Mouse (Mus musculus) cortical plate, adult 2 months (tissue): ENCODE results near the gene Olfr391-ps. TPM values are rescaled to one million over a fixed set of nuclear protein-coding genes. Genes with fewer than 3 reads are reported as not detected.

Experiments
- H3K27ac ChIP-seq: fragments of 200-500 bp; 2 replicates; pipeline ENCODE4 v1.5.1; 2012; ENCODE audit warnings: low read length, control low read depth, inconsistent platforms; ENCODE audit not compliant: insufficient read depth
- H3K4me1 ChIP-seq: fragments of 200-500 bp; 2 replicates; pipeline ENCODE4 v1.6.1; 2011; ENCODE audit warnings: low read length; ENCODE audit not compliant: control insufficient read depth, insufficient read depth
- H3K4me3 ChIP-seq: fragments of 200-500 bp; 2 replicates; pipeline ENCODE4 v1.5.1; 2011; ENCODE audit warnings: mild to moderate bottlenecking, low read length, control low read depth; ENCODE audit not compliant: insufficient read depth
- CTCF ChIP-seq: fragments of 200-500 bp; IDR thresholded peaks from 2 replicates; pipeline ENCODE4 v1.5.1; 2011; ENCODE audit warnings: mild to moderate bottlenecking, control low read depth, low read length; ENCODE audit not compliant: insufficient read depth; ENCODE audit errors: extremely low read depth
- POLR2A ChIP-seq: fragments of 200-500 bp; IDR thresholded peaks from 2 replicates; pipeline ENCODE4 v1.6.1; 2011; ENCODE audit warnings: mild to moderate bottlenecking, low read length, control low read depth; ENCODE audit not compliant: insufficient read depth; ENCODE audit errors: extremely low read depth
- polyA plus RNA-seq: library from polyadenylated mRNA; depleted of rRNA; stranded (reverse); fragments of >200 nt; gene quantifications from 2 replicates; pipeline ENCODE4 v1.2.3, GENCODE M21; 2012; rRNA removed

Olfr391-ps gene
- polyA plus RNA-seq = not detected in 2 replicates

DNA sequence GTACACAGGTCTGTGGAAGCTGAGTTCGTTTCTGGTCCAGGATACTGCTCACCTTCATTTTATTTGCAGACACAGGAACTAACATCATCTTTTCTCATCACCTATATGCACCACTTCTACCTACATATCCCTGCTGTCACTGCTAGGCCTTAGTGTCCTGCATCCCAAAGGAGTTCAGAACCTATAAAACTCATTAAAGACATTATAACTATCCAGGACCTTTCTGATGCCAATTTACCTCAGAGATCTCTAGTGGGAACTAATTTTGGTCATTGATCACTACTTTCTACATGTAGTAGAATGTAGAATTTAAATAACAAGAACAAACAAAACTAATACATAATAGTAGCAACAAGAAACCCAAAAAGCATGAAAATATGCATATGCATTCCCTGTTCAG lies at the start of gene Olfr391-ps:
Gene Olfr391-ps (minus strand): TSS at position 101 of the 400 bp plus-strand sequence.
- TF ChIP-seq CTCF = no peak
- no peak for TF ChIP-seq POLR2A
- no peaks in the 10 kb centered on the region for H3K4me1 ChIP-seq
- H3K4me3 ChIP-seq = no peak within 1 kb of the TSS
- H3K27ac ChIP-seq = no peak within 1 kb of the TSS

DNA sequence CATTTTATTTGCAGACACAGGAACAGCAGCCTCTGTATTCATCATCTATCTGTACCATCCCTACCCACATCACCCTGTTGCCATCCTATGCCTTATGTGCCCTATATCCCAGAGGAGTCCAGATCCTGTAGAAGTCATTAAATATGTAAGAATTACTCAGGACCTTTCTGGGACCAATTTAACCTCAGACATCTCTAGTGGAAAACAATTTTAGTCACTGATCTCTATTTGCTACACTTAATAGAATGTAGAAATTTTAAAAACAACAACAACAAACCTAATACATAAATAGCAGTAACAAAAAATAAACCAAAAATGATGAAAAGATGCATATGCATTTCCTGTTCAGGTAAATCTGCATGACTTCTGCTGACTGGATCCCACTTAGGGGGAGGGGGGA lies 48.5 kb upstream of the Olfr391-ps start, which contains the start of gene Olfr393:
Gene Olfr393 (minus strand): TSS at position 101 of the 400 bp plus-strand sequence.
- Histone ChIP-seq H3K27ac (no peak within 1 kb of the TSS), H3K4me3 (no peak within 1 kb of the TSS), H3K4me1 (no peaks in the 10 kb centered on the region)
- TF ChIP-seq POLR2A = no peak
- no peak for TF ChIP-seq CTCF

DNA sequence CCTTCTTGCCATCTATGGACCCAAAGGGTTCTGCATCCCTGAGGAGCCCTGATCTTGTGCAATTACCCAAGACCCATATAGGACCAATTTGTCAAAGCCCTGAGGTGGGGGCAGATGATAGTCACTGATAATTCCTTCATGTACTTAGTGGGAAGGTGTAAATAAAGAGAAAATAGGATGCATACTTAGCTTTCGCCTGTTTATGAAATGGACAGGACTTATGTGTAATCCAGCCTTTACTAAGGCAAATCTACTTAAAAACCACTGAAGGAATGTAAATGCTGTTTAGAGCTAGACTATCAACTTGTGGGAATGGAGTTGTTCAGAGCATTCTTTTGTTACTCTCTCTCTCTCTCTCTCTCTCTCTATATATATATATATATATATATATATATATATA lies 14.1 kb upstream of the Olfr391-ps start, which contains the start of gene Olfr392:
Gene Olfr392 (minus strand): TSS at position 101 of the 400 bp plus-strand sequence.
- Histone ChIP-seq H3K4me1 (no peaks in the 10 kb centered on the region), H3K27ac (no peak within 1 kb of the TSS), H3K4me3 (no peak within 1 kb of the TSS)
- no peak for TF ChIP-seq POLR2A
- no peak for TF ChIP-seq CTCF

DNA sequence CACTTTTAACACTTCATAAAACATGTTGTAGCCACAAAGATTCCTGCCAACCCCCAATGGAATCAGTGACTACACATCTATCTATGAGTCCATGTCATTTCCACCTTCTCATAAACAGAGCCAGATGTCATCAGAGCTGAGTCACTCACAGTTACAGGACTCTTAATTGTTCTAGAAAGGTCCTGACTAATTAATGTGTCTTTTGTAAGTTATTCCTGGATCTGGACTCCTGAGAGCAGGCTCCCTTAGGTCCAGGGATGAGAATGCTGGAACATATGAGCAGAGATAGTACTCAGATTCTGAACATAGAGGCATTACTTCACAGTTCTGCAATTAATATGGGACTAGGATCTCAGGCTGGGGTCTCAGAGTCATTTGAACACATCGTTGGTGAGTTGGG lies 20.2 kb downstream of the Olfr391-ps start, which contains the start of gene Olfr390:
Gene Olfr390 (plus strand): TSS at position 301 of the 400 bp plus-strand sequence.
- H3K4me1 ChIP-seq = no peaks in the 10 kb centered on the region
- H3K4me3 ChIP-seq = no peak within 1 kb of the TSS
- TF ChIP-seq POLR2A (no peak), CTCF (no peak)
- no peak within 1 kb of the TSS for H3K27ac ChIP-seq

DNA sequence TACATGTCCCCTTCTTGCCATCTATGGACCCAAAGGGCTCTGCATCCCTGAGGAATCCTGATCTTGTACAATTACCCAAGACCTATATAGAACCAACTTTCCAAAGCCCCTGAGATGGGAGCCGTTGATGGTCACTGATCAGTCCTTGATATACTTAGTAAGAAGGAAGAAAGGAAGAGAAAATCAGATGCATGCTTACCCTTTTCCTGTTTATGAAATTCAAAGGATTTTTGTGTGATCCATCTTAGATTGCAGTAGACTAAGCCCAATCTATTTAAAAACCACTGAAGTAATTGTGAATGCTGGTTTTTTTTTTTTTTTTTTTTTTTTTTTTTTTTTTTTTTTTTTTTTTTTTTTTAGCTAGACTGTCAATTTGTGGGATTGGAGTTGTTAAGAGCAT lies 22.2 kb downstream of the Olfr391-ps start, which contains the start of gene Olfr389:
Gene Olfr389 (minus strand): TSS at position 101 of the 400 bp plus-strand sequence.
- no peak within 1 kb of the TSS for H3K4me3 ChIP-seq
- TF ChIP-seq CTCF (no peak), POLR2A (no peak)
- no peak within 1 kb of the TSS for H3K27ac ChIP-seq
- no peaks in the 10 kb centered on the region for H3K4me1 ChIP-seq

DNA sequence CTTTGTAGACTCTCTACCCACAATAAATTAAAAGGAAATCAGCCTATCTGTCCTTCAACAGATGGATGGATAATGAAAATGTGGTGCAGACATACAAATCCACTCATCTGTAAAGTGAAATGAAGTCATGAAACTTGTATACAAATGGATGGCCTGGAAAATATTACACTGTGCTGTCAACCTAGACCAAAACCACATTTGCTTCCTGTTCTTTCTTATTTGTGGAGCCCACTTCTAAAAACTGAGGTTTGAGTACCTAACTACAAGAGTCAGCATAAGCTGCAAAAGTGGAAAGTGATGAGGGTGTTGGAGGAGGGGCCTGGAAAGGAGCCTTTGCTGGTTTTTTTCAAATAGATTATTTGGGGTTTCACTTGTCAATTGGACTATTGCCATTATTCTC lies 43.7 kb downstream of the Olfr391-ps start:
- H3K4me3 ChIP-seq = no peak overlapping the region
- no peaks in the 10 kb centered on the region for H3K4me1 ChIP-seq
- H3K27ac ChIP-seq = no peak overlapping the region
- TF ChIP-seq POLR2A = no peak
- TF ChIP-seq CTCF = no peak

Other genes starting within 250 kb of the Olfr391-ps start
- not detected in 2 replicates for gene Olfr385, start 210.0 kb downstream of the Olfr391-ps start, polyA plus RNA-seq
- gene Olfr384, start 204.5 kb downstream of the Olfr391-ps start, polyA plus RNA-seq = not detected in 2 replicates
- gene Zfp735, start 114.3 kb downstream of the Olfr391-ps start, polyA plus RNA-seq = not detected in 2 replicates
- not detected in 2 replicates for gene Olfr389, start 22.3 kb downstream of the Olfr391-ps start, polyA plus RNA-seq
- gene Olfr390, start 20.1 kb downstream of the Olfr391-ps start, polyA plus RNA-seq = not detected in 2 replicates
- gene Olfr392, start 14.0 kb upstream of the Olfr391-ps start, polyA plus RNA-seq = not detected in 2 replicates
- gene Olfr393, start 48.4 kb upstream of the Olfr391-ps start, polyA plus RNA-seq = not detected in 2 replicates
- not detected in 2 replicates for gene Olfr394, start 87.7 kb upstream of the Olfr391-ps start, polyA plus RNA-seq
- gene Olfr395, start 106.2 kb upstream of the Olfr391-ps start, polyA plus RNA-seq = not detected in 2 replicates
- gene Olfr23, start 133.6 kb upstream of the Olfr391-ps start, polyA plus RNA-seq = not detected in 2 replicates
- not detected in 2 replicates for gene Olfr397, start 157.8 kb upstream of the Olfr391-ps start, polyA plus RNA-seq
- gene Olfr398, start 187.4 kb upstream of the Olfr391-ps start, polyA plus RNA-seq = not detected in 2 replicates